Mouse (Mus musculus) megakaryocyte, embryonic 14.5 days (primary cell): ENCODE data around the gene Etl4. TPM values are rescaled to one million over a fixed set of nuclear protein-coding genes. Genes with fewer than 3 reads are reported as not detected.

ENCODE experiments used
- H3K27me3 ChIP-seq: replicated peaks from 2 replicates; pipeline ENCODE3; 2012; ENCODE audit warnings: inconsistent platforms
- H3K36me3 ChIP-seq: replicated peaks from 2 replicates; pipeline ENCODE3; 2012; ENCODE audit warnings: low read length, inconsistent platforms, mixed read lengths
- H3K4me1 ChIP-seq: 2 replicates; pipeline ENCODE4 v1.6.1; 2012; ENCODE audit warnings: inconsistent platforms
- H3K4me3 ChIP-seq: replicated peaks from 2 replicates; pipeline ENCODE3; 2012; ENCODE audit warnings: moderate library complexity, mild to moderate bottlenecking, inconsistent platforms
- H3K9me3 ChIP-seq: 2 replicates; pipeline ENCODE4 v1.6.1; 2012; ENCODE audit warnings: inconsistent platforms
- FLI1 ChIP-seq: IDR thresholded peaks from 2 replicates; pipeline ENCODE4 v1.6.1; 2012; ENCODE audit warnings: low read length, inconsistent platforms, mixed read lengths
- GATA1 ChIP-seq: IDR thresholded peaks from 3 replicates; pipeline ENCODE4 v1.6.1; 2012; ENCODE audit warnings: mixed read lengths, low read length, inconsistent platforms, borderline replicate concordance
- polyA plus RNA-seq: library from polyadenylated mRNA; stranded (reverse); fragments of >175 nt; gene quantifications from 2 replicates; pipeline ENCODE4 v1.2.3, GENCODE M21; 2012; ENCODE audit warnings: low replicate concordance; ENCODE audit not compliant: insufficient read depth

Etl4 gene
- polyA plus RNA-seq, 1 experiment = 0.12 TPM

- Histone ChIP-seq H3K36me3 (no peaks in the 10 kb centered on the region), H3K4me1 (no peaks in the 10 kb centered on the region), H3K9me3 (peaks cover 14% of the 10 kb centered on the region; the same call in 1 of the 2 replicates), H3K27me3 (no peaks in the 10 kb centered on the region), H3K4me3 (no peak overlapping the region)
- no peak for TF ChIP-seq FLI1
- no peak for TF ChIP-seq GATA1
These were observed 35.6 kb downstream of the Etl4 start for GRCm38 (mm10) chr2:19945205-19945604.

- Histone ChIP-seq H3K27me3 (no peaks in the 10 kb centered on the region), H3K4me3 (no peak overlapping the region), H3K36me3 (no peaks in the 10 kb centered on the region), H3K4me1 (no peaks in the 10 kb centered on the region), H3K9me3 (peaks cover 11% of the 10 kb centered on the region; the same call in 1 of the 2 replicates)
- TF ChIP-seq GATA1 (no peak), FLI1 (no peak)
These were observed 43.4 kb downstream of the Etl4 start for GRCm38 (mm10) chr2:19953028-19953427.

GRCm38 (mm10) chr2:19966445-19966844 is 56.9 kb downstream of the Etl4 start:
- Histone ChIP-seq H3K4me3 (no peak overlapping the region), H3K4me1 (no peaks in the 10 kb centered on the region), H3K9me3 (peaks cover 19% of the 10 kb centered on the region), H3K36me3 (no peaks in the 10 kb centered on the region), H3K27me3 (no peaks in the 10 kb centered on the region)
- TF ChIP-seq FLI1 (no peak), GATA1 (no peak)

- Histone ChIP-seq H3K36me3 (no peaks in the 10 kb centered on the region), H3K9me3 (0 out of 2 replicates have a peak, but pooled peaks cover 6% of the 10 kb centered on the region)
- TF ChIP-seq FLI1 = no peak
- TF ChIP-seq GATA1 = no peak
These were observed 128.1 kb downstream of the Etl4 start for GRCm38 (mm10) chr2:20037671-20038070.

GRCm38 (mm10) chr2:20072377-20072776 is 162.8 kb downstream of the Etl4 start:
- Histone ChIP-seq H3K27me3 (no peaks in the 10 kb centered on the region), H3K4me1 (no peaks in the 10 kb centered on the region)
- TF ChIP-seq FLI1 = no peak

More at GRCm38 (mm10) chr2:20037671-20038070, 128.1 kb downstream of the Etl4 start:
- Histone ChIP-seq H3K4me3 (no peak overlapping the region), H3K27me3 (no peaks in the 10 kb centered on the region), H3K4me1 (no peaks in the 10 kb centered on the region)

GRCm38 (mm10) chr2:20076118-20076796 is 166.7 kb downstream of the Etl4 start:
- no peaks in the 10 kb centered on the region for H3K27me3 ChIP-seq
- TF ChIP-seq FLI1 (no peak), GATA1 (no peak)
- H3K36me3 ChIP-seq = no peaks in the 10 kb centered on the region
- no peaks in the 10 kb centered on the region for H3K4me1 ChIP-seq
- no peaks in the 10 kb centered on the region for H3K9me3 ChIP-seq
- H3K4me3 ChIP-seq = no peak overlapping the region

More at GRCm38 (mm10) chr2:20072377-20072776, 162.8 kb downstream of the Etl4 start:
- Histone ChIP-seq H3K9me3 (no peaks in the 10 kb centered on the region; the same call in 1 of the 2 replicates), H3K36me3 (no peaks in the 10 kb centered on the region), H3K4me3 (no peak overlapping the region)

GRCm38 (mm10) chr2:20084781-20085180 is 175.2 kb downstream of the Etl4 start:
- no peaks in the 10 kb centered on the region for H3K27me3 ChIP-seq
- no peaks in the 10 kb centered on the region for H3K9me3 ChIP-seq
- no peaks in the 10 kb centered on the region for H3K4me1 ChIP-seq
- no peak for TF ChIP-seq GATA1
- TF ChIP-seq FLI1 = no peak
- H3K4me3 ChIP-seq = no peak overlapping the region
- no peaks in the 10 kb centered on the region for H3K36me3 ChIP-seq

- Histone ChIP-seq H3K27me3 (no peaks in the 10 kb centered on the region), H3K9me3 (no peaks in the 10 kb centered on the region; the same call in 1 of the 2 replicates), H3K36me3 (no peaks in the 10 kb centered on the region), H3K4me1 (no peaks in the 10 kb centered on the region), H3K4me3 (no peak overlapping the region)
- TF ChIP-seq GATA1 = no peak
- TF ChIP-seq FLI1 = no peak
These were observed 195.9 kb downstream of the Etl4 start for GRCm38 (mm10) chr2:20105456-20105855.

- no peaks in the 10 kb centered on the region; the same call in 1 of the 2 replicates for H3K9me3 ChIP-seq
- H3K4me1 ChIP-seq = no peaks in the 10 kb centered on the region
- TF ChIP-seq FLI1 (no peak), GATA1 (no peak)
- H3K27me3 ChIP-seq = no peaks in the 10 kb centered on the region
- H3K4me3 ChIP-seq = no peak overlapping the region
- H3K36me3 ChIP-seq = no peaks in the 10 kb centered on the region
These were observed 202.1 kb downstream of the Etl4 start for GRCm38 (mm10) chr2:20111703-20112102.

- H3K4me3 ChIP-seq = no peak overlapping the region
- H3K9me3 ChIP-seq = no peaks in the 10 kb centered on the region
- H3K27me3 ChIP-seq = no peaks in the 10 kb centered on the region
- TF ChIP-seq GATA1 = no peak
- TF ChIP-seq FLI1 = no peak
- H3K4me1 ChIP-seq = no peaks in the 10 kb centered on the region
- H3K36me3 ChIP-seq = no peaks in the 10 kb centered on the region
These were observed 216.3 kb downstream of the Etl4 start for GRCm38 (mm10) chr2:20125914-20126313.

GRCm38 (mm10) chr2:20131792-20132191 is 222.2 kb downstream of the Etl4 start:
- no peak for TF ChIP-seq FLI1
- no peak for TF ChIP-seq GATA1
- no peaks in the 10 kb centered on the region for H3K27me3 ChIP-seq
- no peaks in the 10 kb centered on the region for H3K36me3 ChIP-seq
- no peaks in the 10 kb centered on the region for H3K4me1 ChIP-seq
- H3K9me3 ChIP-seq = no peaks in the 10 kb centered on the region
- no peak overlapping the region for H3K4me3 ChIP-seq
